Mouse (Mus musculus) embryonic facial prominence, embryonic 11.5 days (tissue): ENCODE data around the gene Tgoln1. TPM values are rescaled to one million over a fixed set of nuclear protein-coding genes. Genes with fewer than 3 reads are reported as not detected.

Experiments
- ATAC-seq: fragments of 200-750 bp; cut with Nextera tagmentation; replicated peaks from 2 replicates; pipeline ENCODE4 v1.8.0; 2017; ENCODE audit warnings: low read depth; ENCODE audit not compliant: insufficient number of reproducible peaks, low FRiP score, low TSS enrichment
- DNase-seq: peaks from one replicate; pipeline ENCODE4 v3.0.0-alpha.2; 2015; ENCODE audit warnings: low spot score
- H3K27ac ChIP-seq: fragments of 300-500 bp; sonication (generic); replicated peaks from 2 replicates; pipeline ENCODE4 v1.5.1; 2014; ENCODE audit warnings: mild to moderate bottlenecking, low read depth, low read length, control low read depth
- H3K27me3 ChIP-seq: fragments of 300-500 bp; sonication (generic); 2 replicates; pipeline ENCODE4 v1.6.1; 2014; ENCODE audit warnings: mild to moderate bottlenecking, low read length, moderate library complexity, mixed read lengths; ENCODE audit not compliant: control insufficient read depth, insufficient read depth
- H3K36me3 ChIP-seq: fragments of 300-500 bp; sonication (generic); replicated peaks from 2 replicates; pipeline ENCODE4 v1.6.1; 2014; ENCODE audit warnings: low read depth, mild to moderate bottlenecking, low read length, moderate library complexity, mixed read lengths; ENCODE audit not compliant: control insufficient read depth, insufficient read depth
- H3K4me1 ChIP-seq: fragments of 300-500 bp; sonication (generic); 2 replicates; pipeline ENCODE4 v1.6.1; 2014; ENCODE audit warnings: low read length, mixed read lengths; ENCODE audit not compliant: control insufficient read depth, insufficient read depth
- H3K4me2 ChIP-seq: fragments of 300-500 bp; sonication (generic); 2 replicates; pipeline ENCODE4 v1.6.1; 2014; ENCODE audit warnings: low read depth, mild to moderate bottlenecking, control low read depth, low read length, moderate library complexity
- H3K4me3 ChIP-seq: fragments of 300-500 bp; sonication (generic); 2 replicates; pipeline ENCODE4 v1.5.1; 2014; ENCODE audit warnings: low read depth, low read length, control low read depth
- H3K9ac ChIP-seq: fragments of 300-500 bp; sonication (generic); replicated peaks from 2 replicates; pipeline ENCODE4 v1.6.1; 2014; ENCODE audit warnings: mild to moderate bottlenecking, control low read depth, low read length
- H3K9me3 ChIP-seq: fragments of 300-500 bp; sonication (generic); replicated peaks from 2 replicates; pipeline ENCODE4 v1.6.1; 2016; ENCODE audit warnings: mild to moderate bottlenecking, low read length, inconsistent platforms, mixed read lengths; ENCODE audit not compliant: control insufficient read depth
- WGBS: fragments of 180-500 bp; shearing (Covaris S2); extraction: QIAGEN DNeasy Blood & Tissue Kit; methylation state at CpG from one replicate; pipeline ENCODE4 v1.1.7; 2014; 5-methylcytosine and 5-hydroxymethylcytosine counted together
- polyA plus RNA-seq: library from polyadenylated mRNA; unstranded; fragments of >200 nt; fragmentation: Nextera tagmentation; extraction: Ambion mirVana; gene quantifications from 2 replicates; pipeline ENCODE4 v1.2.1, GENCODE M21; 2014

The Tgoln1 gene
- polyA plus RNA-seq, 1 experiment from 2014 or later = 35.1 TPM

- H3K4me2 ChIP-seq = no peak overlapping the region
- DNase-seq (no peak), ATAC-seq (no peak)
- no peaks in the 10 kb centered on the region for H3K27me3 ChIP-seq
- no peaks in the 10 kb centered on the region for H3K9me3 ChIP-seq
- 77% methylated on average over 18 of the region's 18 CpGs for WGBS
- no peaks in the 10 kb centered on the region for H3K4me1 ChIP-seq
- no peak overlapping the region for H3K9ac ChIP-seq
- H3K4me3 ChIP-seq = no peak overlapping the region
- H3K27ac ChIP-seq = no peak overlapping the region
- H3K36me3 ChIP-seq = no peaks in the 10 kb centered on the region
These were observed 24.6 kb upstream of the Tgoln1 start for GRCm38 (mm10) chr6:72641218-72641954.

GRCm38 (mm10) chr6:72636940-72637339 lies 20.1 kb upstream of the Tgoln1 start:
- no peaks in the 10 kb centered on the region for H3K9me3 ChIP-seq
- H3K4me2 ChIP-seq = no peak overlapping the region
- 79% methylated on average over 3 of the region's 3 CpGs for WGBS
- H3K27me3 ChIP-seq = no peaks in the 10 kb centered on the region
- no peak overlapping the region for H3K4me3 ChIP-seq
- H3K36me3 ChIP-seq = peaks cover under 1% of the 10 kb centered on the region; the same call in 1 of the 2 replicates
- H3K4me1 ChIP-seq = no peaks in the 10 kb centered on the region
- no peak for ATAC-seq
- no peak overlapping the region for H3K9ac ChIP-seq
- no peak overlapping the region for H3K27ac ChIP-seq
- no peak for DNase-seq

- peak; percentile 86 for DNase-seq
- no peaks in the 10 kb centered on the region for H3K4me1 ChIP-seq
- H3K4me2 ChIP-seq = no peak overlapping the region
- no peak overlapping the region for H3K27ac ChIP-seq
- peak; percentile 74; the same call in 1 of the 2 replicates for ATAC-seq
- no peaks in the 10 kb centered on the region for H3K9me3 ChIP-seq
- 51% methylated on average over 12 of the region's 12 CpGs for WGBS
- no peak overlapping the region for H3K9ac ChIP-seq
- H3K4me3 ChIP-seq = no peak overlapping the region
- no peaks in the 10 kb centered on the region for H3K27me3 ChIP-seq
- peaks cover 4% of the 10 kb centered on the region for H3K36me3 ChIP-seq
These were observed 19.1 kb upstream of the Tgoln1 start for GRCm38 (mm10) chr6:72635760-72636431.

GRCm38 (mm10) chr6:72634311-72634710 lies 17.5 kb upstream of the Tgoln1 start:
- Histone ChIP-seq H3K27me3 (no peaks in the 10 kb centered on the region), H3K36me3 (peaks cover 7% of the 10 kb centered on the region), H3K4me2 (no peak overlapping the region), H3K27ac (no peak overlapping the region), H3K4me1 (no peaks in the 10 kb centered on the region), H3K4me3 (no peak overlapping the region), H3K9me3 (no peaks in the 10 kb centered on the region), H3K9ac (no peak overlapping the region)
- 55% methylated on average over 10 of the region's 10 CpGs for WGBS
- no peak for ATAC-seq
- DNase-seq = no peak

- Histone ChIP-seq H3K4me1 (no peaks in the 10 kb centered on the region), H3K36me3 (peaks cover 10% of the 10 kb centered on the region), H3K4me3 (no peak overlapping the region), H3K9me3 (no peaks in the 10 kb centered on the region), H3K4me2 (no peak overlapping the region), H3K27me3 (no peaks in the 10 kb centered on the region), H3K9ac (no peak overlapping the region), H3K27ac (no peak overlapping the region)
- ATAC-seq (no peak), DNase-seq (no peak)
- WGBS = 83% methylated on average over 6 of the region's 6 CpGs
These were observed 14.9 kb upstream of the Tgoln1 start for GRCm38 (mm10) chr6:72631700-72632099.

GRCm38 (mm10) chr6:72630961-72631360 lies 14.2 kb upstream of the Tgoln1 start:
- no peaks in the 10 kb centered on the region for H3K4me1 ChIP-seq
- H3K4me3 ChIP-seq = no peak overlapping the region
- 89% methylated on average over 14 of the region's 14 CpGs for WGBS
- no peak overlapping the region for H3K27ac ChIP-seq
- ATAC-seq = no peak
- no peaks in the 10 kb centered on the region for H3K9me3 ChIP-seq
- no peaks in the 10 kb centered on the region for H3K27me3 ChIP-seq
- peaks cover 14% of the 10 kb centered on the region for H3K36me3 ChIP-seq
- H3K4me2 ChIP-seq = no peak overlapping the region
- no peak for DNase-seq
- no peak overlapping the region for H3K9ac ChIP-seq

- DNase-seq (no peak), ATAC-seq (no peak)
- Histone ChIP-seq H3K4me2 (no peak overlapping the region), H3K27ac (no peak overlapping the region), H3K27me3 (no peaks in the 10 kb centered on the region), H3K36me3 (peaks cover 14% of the 10 kb centered on the region), H3K9ac (no peak overlapping the region), H3K4me1 (no peaks in the 10 kb centered on the region), H3K4me3 (no peak overlapping the region), H3K9me3 (no peaks in the 10 kb centered on the region)
- 93% methylated on average over 2 of the region's 2 CpGs for WGBS
These were observed 13.6 kb upstream of the Tgoln1 start for GRCm38 (mm10) chr6:72630370-72630769.

- Histone ChIP-seq H3K27ac (no peak overlapping the region), H3K9ac (no peak overlapping the region), H3K4me1 (no peaks in the 10 kb centered on the region), H3K4me3 (no peak overlapping the region), H3K9me3 (no peaks in the 10 kb centered on the region), H3K36me3 (peaks cover 14% of the 10 kb centered on the region), H3K4me2 (no peak overlapping the region), H3K27me3 (no peaks in the 10 kb centered on the region)
- ATAC-seq = no peak
- DNase-seq = no peak
- WGBS = 91% methylated on average over 16 of the region's 16 CpGs
These were observed 10.5 kb upstream of the Tgoln1 start for GRCm38 (mm10) chr6:72627276-72627675.
